Mouse (Mus musculus) urinary bladder, postnatal 10 days (tissue): ENCODE measurements around the gene Sst.
"Not testable (repeated sequence)": the region's sequence is repeated elsewhere in the genome, so short reads cannot be mapped to it uniquely, and the experiment has no call there.

ENCODE experiments used
- DNase-seq: peaks from one replicate; pipeline ENCODE4 v3.0.0; 2022; ENCODE audit warnings: low spot score

The Sst gene

DNA sequence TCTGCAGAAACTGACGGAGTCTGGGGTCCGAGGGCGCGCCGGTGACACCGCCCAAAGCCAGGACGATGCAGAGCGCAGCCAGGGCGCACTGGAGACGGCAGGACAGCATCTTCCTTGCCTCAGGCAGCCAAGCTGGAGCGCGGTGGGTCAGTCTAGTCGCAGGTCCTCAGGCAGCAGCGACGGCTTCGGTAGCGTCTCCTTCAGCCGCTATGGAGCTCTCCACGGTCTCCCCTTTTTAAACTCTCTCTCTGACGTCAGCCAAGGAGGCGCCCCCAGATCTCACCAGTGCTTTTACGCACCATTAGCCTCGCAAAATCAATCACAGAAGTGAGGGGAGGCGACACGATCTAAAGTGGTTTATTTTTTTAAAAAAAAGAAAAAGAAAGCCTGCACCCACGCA lies at the start of gene Sst:
Gene Sst, minus strand, starts transcription at position 323 of the 400 bp plus-strand sequence.
- no peak for DNase-seq

GRCm38 (mm10) chr16:23934397-23934796 lies 43.6 kb upstream of the Sst start:
- no peak for DNase-seq

GRCm38 (mm10) chr16:23932294-23932693 lies 41.5 kb upstream of the Sst start, which contains the start of gene Rtp2:
TSS of gene Rtp2 (minus strand) at chr16:23932394.
- no peak for DNase-seq

DNA sequence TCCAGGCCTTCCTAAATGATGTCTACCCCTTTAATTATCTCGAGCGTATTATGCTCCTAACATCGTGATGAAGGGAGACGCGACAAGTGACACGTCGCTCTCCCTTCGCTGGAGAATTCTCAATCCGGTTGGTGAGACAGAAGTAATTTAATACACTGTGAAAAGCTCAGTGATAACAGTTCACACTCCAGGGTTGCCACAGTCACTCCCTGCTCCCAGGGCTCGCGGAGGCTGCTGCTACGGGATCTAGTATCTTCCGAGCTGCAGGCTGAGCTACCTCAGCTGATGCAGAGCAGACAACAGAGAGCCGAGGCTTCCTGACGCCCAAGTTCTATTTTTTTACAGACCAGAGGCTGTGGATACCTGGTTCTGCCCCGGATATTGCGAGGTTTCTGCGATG lies 40.5 kb upstream of the Sst start:
- DNase-seq: no peak

- DNase-seq: no peak
Measured at GRCm38 (mm10) chr16:23930426-23931073, 39.8 kb upstream of the Sst start.

- DNase-seq: no peak
Measured at GRCm38 (mm10) chr16:23927301-23928114, 36.8 kb upstream of the Sst start.

DNA sequence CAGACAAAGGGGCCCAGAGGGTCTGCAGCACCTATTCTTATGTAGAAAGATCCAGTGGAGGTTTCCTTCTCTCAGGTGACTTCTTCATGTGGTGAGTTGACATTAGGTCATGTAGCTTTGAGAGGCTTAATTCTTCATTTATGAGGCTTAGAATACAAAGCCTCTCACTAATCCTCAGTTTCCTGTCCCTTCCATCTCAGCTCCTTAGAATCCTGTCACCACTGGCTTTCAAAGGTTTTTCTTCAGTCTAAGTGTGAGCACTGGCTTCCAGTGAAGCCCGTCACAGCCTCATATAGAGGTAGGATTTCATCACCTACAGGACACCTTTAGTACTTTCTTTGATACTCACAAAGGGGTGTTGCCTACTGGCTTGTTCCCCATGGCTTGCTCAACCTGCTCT lies 32.1 kb upstream of the Sst start:
- no peak for DNase-seq

GRCm38 (mm10) chr16:23921697-23922096 lies 30.9 kb upstream of the Sst start:
- no peak for DNase-seq

GRCm38 (mm10) chr16:23919418-23919817 lies 28.7 kb upstream of the Sst start:
- no peak for DNase-seq

DNA sequence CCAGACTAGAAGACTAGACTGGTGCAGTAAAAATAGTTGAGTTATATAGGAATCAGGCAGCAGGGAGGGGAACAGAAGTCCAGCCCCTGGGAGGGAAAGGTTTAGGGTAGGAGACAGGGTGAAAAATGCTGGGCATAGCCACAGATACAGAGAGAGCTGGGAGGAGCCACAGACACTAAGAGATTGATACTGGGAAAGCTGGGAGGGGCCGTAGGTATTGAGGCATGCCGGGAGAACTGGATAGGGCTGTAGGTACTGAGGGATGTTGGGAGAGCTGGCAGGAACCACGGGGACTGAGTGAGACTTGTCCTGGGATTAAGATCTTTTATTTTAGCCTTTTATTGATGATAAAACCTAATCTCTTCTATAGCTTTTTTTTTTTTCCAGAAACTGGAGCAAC lies 22.6 kb upstream of the Sst start:
- no peak for DNase-seq

GRCm38 (mm10) chr16:23912741-23913140 lies 22.0 kb upstream of the Sst start:
- DNase-seq: no peak

GRCm38 (mm10) chr16:23909015-23909354 lies 18.2 kb upstream of the Sst start:
- not testable (repeated sequence) for DNase-seq

- DNase-seq: not testable (repeated sequence)
Measured at GRCm38 (mm10) chr16:23908076-23909014, 17.6 kb upstream of the Sst start.

DNA sequence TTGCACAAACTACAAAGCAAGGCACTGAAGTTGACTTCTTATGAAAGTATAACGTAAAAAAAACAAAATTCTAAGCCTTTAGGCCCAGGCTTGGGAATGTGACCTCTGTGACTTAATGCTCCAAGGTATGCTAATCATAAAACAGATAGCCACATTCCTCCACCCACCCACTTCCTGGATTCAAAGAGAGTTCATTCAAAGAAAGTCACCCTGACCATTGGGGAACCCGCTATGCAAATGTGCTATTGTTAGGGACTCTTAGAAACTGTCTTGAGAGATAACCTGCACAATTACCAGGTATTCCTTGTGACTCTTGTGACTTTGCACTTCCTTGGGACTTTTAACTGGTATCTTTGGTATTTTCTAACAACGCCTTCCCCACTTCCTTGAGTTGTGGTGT lies 15.8 kb upstream of the Sst start:
- not testable (repeated sequence) for DNase-seq

GRCm38 (mm10) chr16:23901411-23901810 lies 10.7 kb upstream of the Sst start:
- DNase-seq: no peak

DNA sequence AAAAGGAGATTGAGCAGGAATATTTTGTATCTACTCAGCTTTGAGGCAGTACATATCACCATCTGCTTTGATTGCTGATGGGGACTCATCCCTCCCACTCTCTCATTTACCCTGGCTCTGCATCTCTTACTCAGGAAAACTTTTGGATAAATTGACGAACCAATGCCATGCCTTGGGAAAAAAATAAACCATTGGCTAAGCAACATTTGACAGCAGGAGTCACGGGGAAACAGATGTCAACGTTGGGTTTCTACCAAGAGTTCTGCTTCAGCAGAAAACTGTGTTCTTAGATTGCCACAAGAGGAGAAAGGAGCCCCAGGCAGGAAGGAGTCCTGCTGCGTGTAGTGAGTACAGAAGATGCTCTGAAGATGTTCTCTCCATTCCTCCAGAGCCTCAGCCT lies 9.3 kb upstream of the Sst start:
- no peak for DNase-seq

DNA sequence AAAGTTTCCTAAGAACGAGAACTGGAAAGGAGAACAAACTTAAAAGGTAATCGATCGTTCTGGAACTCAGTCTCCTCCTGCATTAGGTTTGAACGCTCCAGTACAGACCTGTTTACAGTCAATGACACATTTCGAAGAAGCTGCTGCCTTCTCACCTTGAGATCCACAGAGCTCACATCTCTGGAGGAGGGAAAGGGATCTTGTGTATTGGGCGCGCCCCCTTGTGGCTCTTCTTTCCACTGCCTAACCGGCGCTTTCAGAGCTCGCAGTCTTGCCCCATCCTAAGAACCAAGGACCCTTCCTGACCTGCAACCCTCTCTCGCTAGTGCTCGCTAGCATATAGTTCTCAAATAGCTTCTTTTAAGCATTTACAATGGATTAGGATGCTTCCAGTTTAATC lies 8.1 kb upstream of the Sst start:
- DNase-seq: peak; percentile 20

DNA sequence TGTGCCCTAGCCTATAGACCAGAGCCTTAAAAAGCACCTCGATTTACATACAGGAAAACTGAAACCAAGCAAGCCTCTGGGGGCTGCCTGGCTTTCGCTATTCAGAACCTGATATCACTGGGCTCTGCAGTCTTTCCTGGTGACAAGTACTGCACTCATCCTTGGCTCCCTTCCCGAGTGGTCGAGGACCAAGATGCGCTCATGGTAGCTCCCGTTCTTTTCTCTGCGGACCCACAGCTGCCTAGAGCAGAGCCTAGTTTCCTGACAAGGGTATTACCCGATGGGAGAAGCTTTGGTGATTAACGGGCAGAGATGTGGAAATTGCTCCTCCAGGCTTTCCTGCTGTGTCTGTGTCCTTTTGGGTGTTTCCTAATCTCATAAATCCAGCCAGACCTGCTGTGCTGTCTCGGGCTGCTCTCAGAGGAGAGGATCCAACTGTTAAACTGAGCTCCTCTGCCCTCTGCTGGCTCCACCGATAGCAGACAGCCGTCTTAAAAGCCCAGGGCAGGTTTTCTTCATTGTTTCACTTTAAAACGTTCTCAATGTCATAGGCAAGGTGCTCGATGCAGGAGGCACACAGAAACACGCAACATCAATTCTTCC lies 7.3 kb upstream of the Sst start:
- no peak for DNase-seq

DNA sequence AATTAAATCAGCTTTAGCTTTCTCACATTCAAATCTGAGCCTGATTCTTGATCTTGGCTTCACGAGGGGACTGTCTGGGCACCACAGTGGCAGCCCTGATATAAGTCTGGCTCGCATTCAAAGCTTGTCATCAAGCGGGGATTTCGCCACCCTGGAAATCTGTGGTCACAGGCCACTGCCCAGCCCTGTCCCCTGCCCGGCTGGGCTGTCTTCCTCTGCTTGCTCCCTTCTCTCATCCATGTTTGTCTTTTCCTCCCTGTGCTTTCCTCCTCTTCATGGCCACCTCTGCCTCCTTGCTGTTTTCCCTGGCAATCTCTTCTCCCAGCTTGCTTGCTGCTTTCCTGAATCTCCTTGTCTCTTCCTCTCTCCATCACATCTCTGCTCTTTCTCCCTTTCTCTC lies 6.7 kb upstream of the Sst start:
- no peak for DNase-seq

- DNase-seq: no peak
Measured at GRCm38 (mm10) chr16:23895135-23895534, 4.4 kb upstream of the Sst start.

DNA sequence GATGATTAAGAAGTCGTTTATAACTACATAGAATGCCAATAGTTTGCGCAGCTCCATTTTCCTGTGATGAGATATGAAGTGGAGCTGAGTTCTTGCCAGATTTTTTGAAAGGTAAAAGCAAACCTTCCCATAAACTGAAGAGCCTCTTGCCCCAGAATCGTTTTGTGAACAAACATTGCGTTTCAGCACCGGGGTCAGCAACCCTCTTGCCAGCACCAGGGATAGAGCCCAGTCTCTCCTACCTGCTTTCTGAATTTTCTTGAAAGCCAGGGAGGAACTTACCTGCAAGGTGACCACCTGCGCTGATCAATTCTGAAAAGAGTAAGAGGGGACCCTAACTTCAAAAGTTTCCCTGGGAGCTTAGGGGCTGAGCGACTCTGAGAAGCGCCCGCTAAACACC lies 607 bp downstream of the Sst start:
- no peak for DNase-seq

DNA sequence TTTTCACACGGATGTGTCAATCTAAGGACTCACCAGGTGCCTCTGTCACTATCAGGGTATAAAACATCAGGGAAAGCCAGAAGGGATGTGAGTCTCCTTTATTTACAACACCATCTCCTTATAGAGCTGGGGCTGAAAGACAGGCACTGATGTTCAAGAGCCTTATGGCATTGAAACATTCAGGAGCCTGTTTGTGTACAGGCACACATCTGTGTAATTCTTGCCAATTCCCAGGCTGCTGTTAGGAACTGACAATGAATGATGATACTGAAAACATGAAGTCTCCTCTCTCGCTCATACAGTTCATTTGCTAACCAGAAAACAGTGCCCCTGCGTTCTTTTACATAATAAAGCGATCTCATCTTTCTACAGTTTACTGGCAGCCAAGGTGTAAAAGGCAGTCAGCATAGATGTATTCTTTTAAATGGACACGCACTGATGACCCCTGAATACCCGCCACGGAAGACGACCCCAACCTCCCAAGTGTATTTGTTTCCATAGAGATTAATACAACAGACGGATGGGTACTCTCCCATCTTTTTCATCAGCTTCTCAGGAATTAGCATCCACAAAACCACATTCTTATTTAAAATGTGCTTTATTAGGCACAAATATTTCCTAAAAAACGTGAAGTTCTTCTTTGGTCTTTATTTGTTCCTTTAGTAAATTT lies 2.7 kb downstream of the Sst start:
- no peak for DNase-seq
